Mouse (Mus musculus) layer of hippocampus, adult 11-12 months (tissue): ENCODE results near the gene Ift52.

Experiments
- DNase-seq: peaks from one replicate; pipeline ENCODE4 v3.0.0; 2022; ENCODE audit warnings: low spot score

The Ift52 gene

DNA sequence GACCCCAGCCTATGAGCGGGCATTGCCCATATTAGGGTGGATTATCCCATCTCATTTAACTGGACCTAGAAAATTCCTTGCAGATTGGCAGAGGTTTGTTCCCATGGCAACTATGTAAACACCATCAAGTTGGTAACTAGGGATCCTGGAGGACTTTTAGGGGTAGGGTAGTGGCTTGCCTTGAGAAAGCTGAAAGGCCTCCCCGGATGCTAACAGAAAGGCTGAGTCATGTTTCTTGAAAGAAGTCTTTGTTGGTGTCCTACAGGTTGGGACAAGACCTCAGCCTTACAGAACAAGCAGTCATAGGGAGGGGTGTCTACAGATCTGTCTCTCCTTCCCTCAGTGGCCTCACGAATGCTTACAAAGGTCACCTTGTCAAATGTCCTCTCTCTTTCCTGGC, 58.1 kb downstream of the Ift52 start:
- no peak for DNase-seq

DNA sequence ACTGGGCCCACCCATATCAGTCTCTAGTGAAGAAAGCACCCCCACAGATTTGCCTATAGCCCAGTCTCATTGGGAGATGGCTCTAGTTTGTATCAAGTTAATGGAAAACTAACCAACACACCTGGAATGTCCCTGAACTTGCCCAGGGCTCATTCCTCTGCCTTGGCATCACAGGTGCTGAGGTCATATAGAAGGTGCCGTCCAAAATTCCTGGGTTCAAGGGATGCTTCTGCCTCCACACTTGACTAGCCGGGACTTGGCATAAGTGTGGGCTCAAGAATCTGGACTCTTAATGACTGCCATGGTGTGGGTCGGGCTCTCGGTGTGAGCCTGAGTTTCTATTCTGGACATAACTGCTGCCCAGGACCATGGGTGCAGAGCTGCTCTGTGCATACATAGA, 61.9 kb downstream of the Ift52 start:
- no peak for DNase-seq

GRCm38 (mm10) chr2:163082591-163082990, 65.4 kb downstream of the Ift52 start:
- no peak for DNase-seq

DNA sequence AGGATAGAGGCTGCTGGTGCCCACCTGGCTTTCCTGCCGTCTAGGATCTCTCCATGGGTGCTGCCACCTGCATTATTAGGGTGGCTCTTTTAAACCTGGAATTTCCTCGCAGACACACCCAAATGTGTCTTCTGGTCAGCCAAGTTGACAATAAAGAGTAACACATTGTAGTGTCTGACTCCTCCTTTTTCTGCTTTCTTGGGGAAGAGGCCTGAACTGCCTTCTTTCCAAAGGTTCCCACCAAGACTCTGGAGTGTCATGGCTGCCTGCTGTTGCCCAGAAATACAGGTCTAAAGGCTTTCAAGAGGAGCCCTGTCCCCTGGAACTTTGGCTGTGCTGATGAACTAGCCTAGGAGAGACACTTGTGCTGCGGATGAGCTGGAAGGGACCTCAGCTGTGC, 67.4 kb downstream of the Ift52 start:
- DNase-seq: no peak

DNA sequence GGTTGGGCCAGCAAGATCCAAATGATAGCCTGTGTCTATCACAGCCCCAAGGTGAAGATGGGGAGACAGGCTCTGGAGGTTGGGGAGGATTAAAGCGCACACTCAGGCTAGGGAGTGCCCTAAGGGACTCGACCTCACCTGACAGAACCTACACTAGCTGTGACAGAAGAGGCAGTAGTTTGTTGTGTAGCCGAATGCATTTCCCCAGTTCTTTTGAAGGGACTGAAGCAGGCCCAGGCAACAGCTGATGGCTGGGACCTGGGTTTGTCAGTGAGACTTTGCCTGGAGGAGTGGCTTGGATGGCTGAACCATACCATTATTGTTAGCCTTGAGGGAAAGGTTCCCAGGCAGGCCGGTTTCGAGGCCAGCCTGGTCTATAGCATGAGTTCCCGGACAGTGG, 67.9 kb downstream of the Ift52 start:
- DNase-seq: no peak

- DNase-seq: no peak
Observed at GRCm38 (mm10) chr2:163086561-163086960, 69.4 kb downstream of the Ift52 start.

GRCm38 (mm10) chr2:163087728-163088127, 70.6 kb downstream of the Ift52 start, which contains the start of gene Gtsf1l:
Gtsf1l (minus strand) TSS chr2:163087855.
- no peak for DNase-seq

DNA sequence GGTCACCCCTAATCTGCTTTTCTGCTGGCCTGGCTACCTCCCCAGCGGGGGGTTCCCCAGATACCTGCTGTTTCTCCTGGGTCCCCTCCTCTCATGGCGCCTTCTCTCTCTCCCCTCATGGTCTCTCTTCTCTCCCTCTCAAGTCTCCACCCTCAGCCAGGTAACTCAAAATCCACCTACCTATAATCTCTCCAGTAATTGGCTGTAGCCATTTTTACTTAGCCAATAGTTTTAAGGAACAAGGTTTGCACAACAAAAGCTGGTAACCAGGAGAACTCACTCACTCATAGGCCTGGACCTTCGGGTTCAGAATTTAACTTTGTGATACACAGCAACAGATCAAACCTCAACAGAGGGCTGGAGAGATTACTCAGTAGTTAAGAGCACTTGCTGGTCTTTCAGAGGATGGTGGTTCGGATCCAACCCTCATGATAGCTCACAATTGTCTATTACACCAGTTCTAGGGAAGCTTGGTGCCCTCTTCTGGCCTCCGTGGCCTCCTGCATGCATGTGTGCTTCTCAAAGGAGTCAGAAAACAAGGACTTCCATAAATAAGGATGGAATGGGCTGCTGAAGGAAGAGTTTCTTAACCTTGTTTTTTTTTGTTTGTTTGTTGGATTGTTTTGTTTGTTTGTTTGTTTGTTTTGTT, 72.4 kb downstream of the Ift52 start:
- no peak for DNase-seq

GRCm38 (mm10) chr2:163094909-163095308, 77.8 kb downstream of the Ift52 start:
- DNase-seq: no peak
